Mouse (Mus musculus): ENCODE measurements at regions not wholly inside any gene's neighbourhood (a gene's known extent, or its start where the extent isn't known, plus 50 kb on each side); places are given as distances from the start of the nearest gene placed in this dataset.
A peak's percentile ranks its signal among the peaks of the same experiment; 100 is the strongest.

DNA sequence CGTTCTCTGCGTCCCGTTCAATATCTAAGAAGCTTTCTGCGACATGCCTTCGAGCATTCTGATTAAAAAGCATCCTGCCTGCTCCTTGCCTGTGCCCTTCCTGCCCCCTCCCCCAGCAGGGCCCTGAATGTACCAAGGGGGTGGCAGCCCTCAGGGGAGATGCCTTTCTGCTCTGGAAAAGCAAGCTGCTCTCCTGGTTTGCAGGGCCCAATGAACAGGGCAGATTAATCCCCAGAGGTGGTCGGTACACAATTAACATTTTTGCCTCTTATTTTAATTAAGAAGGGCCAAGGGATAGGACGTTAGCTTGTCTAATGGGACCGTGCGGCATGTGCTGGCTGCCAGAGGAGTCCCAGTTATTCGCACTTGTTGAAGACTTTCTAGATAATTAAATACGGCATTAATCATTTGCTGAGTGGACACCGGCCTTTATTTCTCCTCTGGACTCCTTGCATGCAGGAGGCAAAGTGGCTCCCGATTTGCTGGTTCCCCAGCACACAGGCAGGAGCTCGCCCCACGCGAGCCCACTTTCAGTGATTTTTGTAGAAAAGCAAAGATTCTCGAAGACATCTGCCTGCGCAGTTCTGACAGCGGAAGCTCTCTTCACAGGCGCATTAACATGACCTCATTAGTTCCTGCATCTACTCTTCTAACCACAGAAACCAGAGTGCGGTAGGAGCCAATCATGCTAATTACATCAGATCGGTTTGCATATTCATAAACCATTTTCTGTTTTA, 336.8 kb upstream of the 4930535I16Rik start:
- DNase-seq (ENCODE audit: low read depth, low spot score): no peak

- DNase-seq (ENCODE audit: low read depth, low spot score): no peak
Observed at GRCm38 (mm10) chr4:124241600-124241999, 323.8 kb upstream of the 4930535I16Rik start.

GRCm38 (mm10) chr4:124236476-124236875, 318.7 kb upstream of the 4930535I16Rik start:
- DNase-seq (ENCODE audit: low read depth, low spot score): no peak

- peak; percentile 33 for DNase-seq (ENCODE audit: low read depth, low spot score)
Observed at GRCm38 (mm10) chr4:124228537-124228936, 310.7 kb upstream of the 4930535I16Rik start.

GRCm38 (mm10) chr4:124223646-124224500, 306.1 kb upstream of the 4930535I16Rik start:
- DNase-seq (ENCODE audit: low read depth, low spot score): no peak

- DNase-seq (ENCODE audit: low read depth, low spot score): no peak
Observed at GRCm38 (mm10) chr4:124221736-124222135, 303.9 kb upstream of the 4930535I16Rik start.

- no peak for DNase-seq (ENCODE audit: low read depth, low spot score)
Observed at GRCm38 (mm10) chr4:124217206-124217605, 299.4 kb upstream of the 4930535I16Rik start.

DNA sequence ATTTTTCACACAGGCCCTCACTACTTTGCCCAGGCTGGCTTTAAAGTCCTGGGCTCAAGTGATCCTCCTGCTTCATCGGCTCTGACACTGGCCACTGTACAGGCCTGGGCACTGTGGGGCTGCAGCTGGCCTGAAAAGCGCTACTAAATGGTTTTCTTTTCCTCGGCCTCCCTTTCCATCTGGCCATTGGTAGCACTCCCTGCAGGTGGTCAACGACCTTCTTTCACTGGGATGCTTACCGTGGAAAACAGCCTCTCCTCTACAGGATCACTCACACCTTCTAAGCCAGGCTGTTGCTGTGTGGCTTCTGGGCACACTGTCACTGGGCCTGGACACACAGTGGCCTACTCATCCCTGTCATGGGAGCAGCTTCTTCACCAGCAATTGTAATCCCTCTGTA, 298.5 kb upstream of the 4930535I16Rik start:
- DNase-seq (ENCODE audit: low read depth, low spot score): no peak

DNA sequence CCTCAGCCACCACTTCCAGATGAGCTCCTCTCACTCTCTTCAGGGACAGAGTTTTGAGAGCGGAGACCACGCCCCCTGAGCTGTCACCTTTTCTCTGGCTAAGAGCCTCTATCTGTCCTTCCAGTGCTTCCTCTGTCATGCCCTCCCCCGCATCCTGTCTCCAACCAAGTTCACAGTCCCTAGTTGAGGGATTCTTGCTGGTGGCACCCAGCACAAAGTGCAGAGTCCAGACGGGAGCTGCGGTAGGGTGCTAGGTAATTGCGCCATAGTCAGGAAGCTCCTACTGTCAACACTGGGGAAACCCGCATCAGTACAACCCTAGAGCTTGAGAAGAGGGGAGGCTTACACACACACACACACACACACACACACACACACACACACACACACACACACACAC, 297.3 kb upstream of the 4930535I16Rik start:
- no peak for DNase-seq (ENCODE audit: low read depth, low spot score)

DNA sequence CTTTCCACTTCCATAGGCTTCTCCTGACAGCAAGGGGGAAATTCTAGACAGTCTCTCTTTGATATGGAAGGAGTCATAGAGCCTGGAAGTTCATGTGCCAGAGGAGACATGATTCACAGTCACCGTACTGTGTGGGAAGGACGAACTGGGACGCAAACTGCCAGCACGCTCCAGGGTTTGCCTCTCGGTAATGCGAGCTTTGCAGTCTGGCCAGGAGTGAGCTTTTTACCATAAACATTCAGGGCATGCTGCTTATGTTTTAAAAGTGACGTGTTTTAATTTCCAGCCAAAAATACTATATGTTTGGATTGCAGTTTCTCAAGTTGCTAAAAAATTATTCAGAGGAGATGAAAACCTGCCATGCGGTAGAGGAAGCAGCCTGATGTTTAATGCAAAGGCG, 292.3 kb upstream of the 4930535I16Rik start:
- DNase-seq (ENCODE audit: low read depth, low spot score): no peak

DNA sequence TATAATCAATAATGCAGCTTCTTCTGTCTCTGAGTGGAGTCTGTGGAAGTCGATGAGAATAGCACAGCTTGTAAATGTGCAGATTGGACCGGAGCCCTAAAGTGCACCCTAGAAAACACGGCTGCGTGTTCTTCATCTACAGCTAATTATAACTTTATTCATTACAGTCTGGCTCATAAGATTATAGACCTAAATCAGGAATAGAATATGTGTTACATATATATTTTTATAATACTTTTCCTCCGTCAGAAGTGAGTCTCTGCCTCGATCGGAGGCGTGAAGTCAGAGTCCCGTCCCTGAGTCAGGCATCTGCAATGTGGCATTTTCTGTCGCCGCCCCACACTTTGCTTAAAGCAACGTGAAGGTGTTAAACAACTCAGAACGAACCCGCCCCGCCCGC, 288.7 kb upstream of the 4930535I16Rik start:
- DNase-seq (ENCODE audit: low read depth, low spot score): no peak

DNA sequence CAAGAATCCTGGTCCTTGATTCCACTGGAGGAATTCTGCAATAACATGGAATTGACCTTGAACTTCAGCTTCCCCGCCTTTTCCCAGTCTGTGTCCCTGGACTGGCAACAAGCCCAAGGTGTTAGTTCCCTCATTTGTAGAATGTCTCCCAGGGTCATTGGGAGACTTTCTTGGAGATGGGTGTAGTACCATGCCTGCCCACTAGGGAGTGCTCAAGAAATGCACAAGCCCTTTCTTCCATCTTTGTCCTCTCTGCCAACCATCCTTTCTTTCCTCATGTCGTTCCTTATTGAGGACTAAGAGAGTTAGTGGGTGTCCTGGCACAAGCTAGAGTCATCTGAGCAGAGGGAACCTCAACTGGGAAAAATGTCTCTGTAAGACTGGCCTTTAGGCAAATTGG, 285.9 kb upstream of the 4930535I16Rik start:
- DNase-seq (ENCODE audit: low read depth, low spot score): peak; percentile 22

- DNase-seq (ENCODE audit: low read depth, low spot score): no peak
Observed at GRCm38 (mm10) chr4:124199884-124200844, 282.3 kb upstream of the 4930535I16Rik start.

GRCm38 (mm10) chr4:124198832-124199231, 281.0 kb upstream of the 4930535I16Rik start:
- DNase-seq (ENCODE audit: low read depth, low spot score): no peak

DNA sequence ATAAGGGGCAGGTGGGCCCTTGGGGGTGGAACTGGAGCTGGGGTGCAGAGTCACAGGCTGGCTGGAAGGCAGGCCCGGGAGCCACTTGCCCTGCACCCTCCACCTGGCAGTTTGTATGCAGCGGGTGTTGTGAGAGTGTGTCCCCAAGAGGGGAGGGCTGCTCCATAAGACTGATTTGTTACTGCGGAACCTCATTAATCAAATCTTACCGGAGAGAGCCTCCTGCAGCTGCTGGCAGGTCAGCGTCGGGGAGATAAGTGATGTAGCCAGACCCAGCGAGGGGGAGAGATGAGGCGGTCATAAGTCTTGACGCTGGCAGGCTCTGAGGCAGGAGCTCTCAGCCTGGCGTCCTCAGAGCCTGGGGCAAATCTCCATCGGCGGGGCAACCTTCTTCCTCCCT, 278.9 kb upstream of the 4930535I16Rik start:
- DNase-seq (ENCODE audit: low read depth, low spot score): no peak

DNA sequence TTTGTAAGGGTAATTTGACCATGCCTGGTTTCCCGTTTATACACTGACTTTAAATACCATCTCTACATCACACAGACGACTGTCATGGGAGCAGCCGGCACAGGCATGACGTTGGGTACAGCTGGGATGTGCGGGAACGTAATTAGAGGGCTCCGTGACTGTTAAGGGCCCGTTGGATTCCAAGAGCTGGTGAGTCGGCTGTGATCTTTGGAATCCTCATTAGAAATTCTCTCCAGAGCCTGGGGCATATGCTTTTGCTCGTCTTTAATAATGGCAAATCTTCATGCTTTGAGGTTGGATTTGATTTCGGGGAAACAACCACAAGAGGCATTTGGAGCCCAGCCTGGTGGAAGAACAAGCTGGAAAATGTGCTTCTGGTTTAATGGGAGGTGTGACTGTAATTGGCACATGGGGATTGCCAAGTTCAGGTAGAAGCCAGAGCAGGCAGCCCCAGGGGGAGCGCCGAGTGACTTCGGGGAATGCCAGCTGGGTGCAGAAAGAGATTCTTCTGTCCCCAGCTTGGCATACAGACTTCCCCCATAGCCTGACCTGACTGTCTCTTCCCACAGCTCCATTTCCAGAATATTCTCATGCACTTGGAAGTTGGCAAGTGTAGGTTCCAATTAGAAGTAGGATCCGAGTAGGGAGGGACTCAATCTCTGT, 275.4 kb upstream of the 4930535I16Rik start:
- no peak for DNase-seq (ENCODE audit: low read depth, low spot score)

DNA sequence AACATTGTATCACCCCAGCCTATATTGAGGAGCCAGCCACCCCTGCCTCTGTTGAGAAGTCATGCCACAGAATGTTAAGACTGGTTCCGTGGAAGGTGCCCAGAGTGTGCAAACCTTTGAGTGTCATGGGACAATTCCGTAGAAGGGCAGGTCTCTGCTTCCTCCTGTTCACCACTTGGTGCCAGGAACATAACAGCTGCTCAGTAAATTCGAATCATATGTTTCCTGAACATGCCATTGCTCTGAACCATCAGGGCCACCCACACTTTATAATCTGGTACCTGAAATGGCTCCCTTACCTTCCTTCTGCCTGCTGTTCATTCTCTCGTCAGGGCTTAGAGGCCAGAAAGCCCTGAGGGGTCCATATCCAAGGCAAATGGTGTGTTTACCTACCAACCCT, 273.0 kb upstream of the 4930535I16Rik start:
- no peak for DNase-seq (ENCODE audit: low read depth, low spot score)

- no peak for DNase-seq (ENCODE audit: low read depth, low spot score)
Observed at GRCm38 (mm10) chr4:124189993-124190385, 272.2 kb upstream of the 4930535I16Rik start.

DNA sequence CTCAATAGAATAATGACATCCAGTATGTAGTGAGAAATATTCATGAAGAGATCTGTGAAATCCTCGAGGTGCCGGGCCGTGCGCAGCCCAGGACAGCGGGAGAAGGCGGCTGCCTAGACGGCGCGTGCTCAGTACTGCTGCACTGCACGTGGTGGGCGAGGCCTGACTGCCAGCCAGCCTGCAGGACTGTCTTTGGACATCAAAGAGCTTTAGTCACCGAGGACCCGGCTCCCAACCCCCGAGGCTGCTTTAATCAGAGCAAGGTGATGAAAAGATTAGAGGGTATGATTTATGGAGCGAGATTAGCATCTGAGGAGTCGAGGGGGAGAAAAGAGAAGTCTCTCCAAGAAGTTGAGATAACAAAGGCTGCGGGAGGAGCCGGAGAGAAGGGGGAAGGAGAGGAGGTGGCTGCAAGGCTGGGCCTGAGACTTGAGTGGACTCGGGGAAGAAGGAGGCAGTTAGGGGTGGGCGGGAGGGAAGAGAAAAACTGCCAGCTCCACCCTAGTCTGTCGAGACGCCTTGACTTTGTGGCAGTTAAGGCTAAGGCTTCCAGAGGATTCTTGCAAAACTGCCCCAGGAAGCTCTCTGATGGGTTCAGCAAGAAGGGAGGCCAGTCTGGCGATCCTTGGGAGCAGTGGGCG, 271.6 kb upstream of the 4930535I16Rik start:
- no peak for DNase-seq (ENCODE audit: low read depth, low spot score)

GRCm38 (mm10) chr4:124187108-124187507, 269.3 kb upstream of the 4930535I16Rik start:
- DNase-seq (ENCODE audit: low read depth, low spot score): no peak

GRCm38 (mm10) chr4:124181335-124181734, 263.5 kb upstream of the 4930535I16Rik start:
- DNase-seq (ENCODE audit: low read depth, low spot score): no peak
